Mouse (Mus musculus): ENCODE measurements around the gene Gm5294. TPM values are rescaled to one million over a fixed set of nuclear protein-coding genes. Genes with fewer than 3 reads are reported as not detected.

The Gm5294 gene
- not detected in 4 replicates for total RNA-seq (2023)

DNA sequence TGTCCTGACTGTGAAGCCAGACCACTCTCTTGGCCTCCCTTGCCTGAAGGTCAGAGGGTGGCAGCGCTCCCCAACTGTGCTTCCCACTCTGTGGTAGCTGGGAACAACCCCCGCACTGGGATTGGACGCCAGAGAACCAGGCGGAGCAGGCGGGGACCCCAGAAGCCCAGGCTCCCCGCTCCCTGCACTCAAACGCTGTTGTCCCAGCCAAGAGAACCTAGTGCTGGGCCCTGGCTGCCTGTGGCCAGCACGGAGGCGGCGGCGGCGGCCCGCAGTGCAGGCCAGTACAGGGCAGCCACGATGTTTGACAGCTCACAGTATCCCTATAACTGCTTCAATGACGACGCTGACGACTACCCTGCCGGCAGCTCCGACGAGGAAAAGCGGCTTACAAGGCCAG is at the start of gene Gm5294:
Gene Gm5294, plus strand, starts transcription at position 301 of the 400 bp plus-strand sequence.

Other genes with a start within 250 kb of the Gm5294 start
- 44.7 to 45.1 TPM (median 44.7 TPM) in 4 replicates for gene Zfp68, start 200.3 kb upstream of the Gm5294 start, total RNA-seq (2023)
- gene A430033K04Rik, start 197.2 kb upstream of the Gm5294 start, total RNA-seq (2023), result 5.0 to 7.1 TPM (median 6.8 TPM) in 4 replicates
- gene Fam20c, start 65.6 kb upstream of the Gm5294 start, total RNA-seq (2023), result not detected in 4 replicates
- not detected in 4 replicates for gene Pdgfa, start 177.3 kb downstream of the Gm5294 start, total RNA-seq (2023)

Data from B cell, adult 62 days (primary cell).